Mouse (Mus musculus) CH12.LX (cell line): ENCODE results near the gene 4930562C15Rik. TPM values are rescaled to one million over a fixed set of nuclear protein-coding genes. Genes with fewer than 3 reads are reported as not detected.

Source experiments
- DNase-seq: peaks from one replicate; pipeline ENCODE4 v3.0.0-alpha.2; 2013; ENCODE audit errors: extremely low read depth
- H3K27ac ChIP-seq: 2 replicates; pipeline ENCODE4 v1.5.1; 2012; ENCODE audit warnings: low read depth, mild to moderate bottlenecking, control low read depth, moderate library complexity; ENCODE audit not compliant: insufficient read depth
- H3K27me3 ChIP-seq: replicated peaks from 2 replicates; pipeline ENCODE3; 2012; ENCODE audit warnings: inconsistent platforms
- H3K36me3 ChIP-seq, 2 experiments: replicated peaks in 1 of 2; 2 replicates each; pipeline versions ENCODE3 to v1.6.1; 2012; ENCODE audit warnings: inconsistent platforms in 1 of 2, low read length in 1 of 2, mild to moderate bottlenecking in 1 of 2, mixed read lengths in 1 of 2, moderate library complexity in 1 of 2; ENCODE audit not compliant: control insufficient read depth in 1 of 2, insufficient read depth in 1 of 2
- H3K4me1 ChIP-seq, 2 experiments: 2 replicates each; pipeline ENCODE4 v1.6.1; 2012; ENCODE audit warnings: inconsistent platforms in 1 of 2, moderate library complexity in 1 of 2; ENCODE audit not compliant: insufficient read depth in 2 of 2, control insufficient read depth in 1 of 2
- H3K4me2 ChIP-seq: 2 replicates; pipeline ENCODE4 v1.6.1; 2012; ENCODE audit warnings: low read depth, mild to moderate bottlenecking, control low read depth; ENCODE audit not compliant: poor library complexity, insufficient read depth, severe bottlenecking
- H3K4me3 ChIP-seq, 3 experiments: fragments of 150-350 bp in 1 of 3; sonication (generic) in 1 of 3; replicated peaks in 1 of 3; 2 replicates each; pipeline versions ENCODE3 to v1.5.1; 2011 to 2012; ENCODE audit warnings: low read depth in 2 of 3, low read length in 2 of 3, mild to moderate bottlenecking in 2 of 3, moderate library complexity in 2 of 3, control low read depth in 1 of 3, improper control_type of control experiment in 1 of 3, inconsistent platforms in 1 of 3, mixed read lengths in 1 of 3; ENCODE audit not compliant: poor library complexity in 1 of 3
- H3K79me2 ChIP-seq: replicated peaks from 2 replicates; pipeline ENCODE4 v1.6.1; 2012; ENCODE audit warnings: mild to moderate bottlenecking, moderate library complexity; ENCODE audit not compliant: control insufficient read depth, poor library complexity, insufficient read depth, severe bottlenecking; ENCODE audit errors: extremely low read depth
- H3K9ac ChIP-seq: 2 replicates; pipeline ENCODE4 v1.6.1; 2012; ENCODE audit warnings: low read depth, mild to moderate bottlenecking, control low read depth, moderate library complexity; ENCODE audit not compliant: insufficient read depth
- H3K9me3 ChIP-seq: replicated peaks from 2 replicates; pipeline ENCODE3; 2012; ENCODE audit warnings: low read length, inconsistent platforms, mixed read lengths
- BHLHE40 ChIP-seq: IDR thresholded peaks from 2 replicates; pipeline ENCODE4 v1.6.1; 2011; ENCODE audit warnings: mild to moderate bottlenecking, low read depth, low read length, improper control_type of control experiment
- CHD1 ChIP-seq: IDR thresholded peaks from 2 replicates; pipeline ENCODE4 v1.6.1; 2012; ENCODE audit warnings: low read depth, low read length, improper control_type of control experiment, inconsistent platforms
- CTCF ChIP-seq, 2 experiments: IDR thresholded peaks in 1 of 2; conservative IDR thresholded peaks in 1 of 2; 2 replicates each; pipeline ENCODE4 v1.5.1; 2011 to 2012; ENCODE audit warnings: low read depth in 2 of 2, low read length in 2 of 2, improper control_type of control experiment in 1 of 2, inconsistent platforms in 1 of 2, mild to moderate bottlenecking in 1 of 2, moderate library complexity in 1 of 2
- E2F4 ChIP-seq: IDR thresholded peaks from 2 replicates; pipeline ENCODE4 v1.6.1; 2011; ENCODE audit warnings: low read depth, low read length, improper control_type of control experiment; ENCODE audit not compliant: insufficient replicate concordance
- ELF1 ChIP-seq: IDR thresholded peaks from 2 replicates; pipeline ENCODE4 v1.6.1; 2014; ENCODE audit warnings: low read depth, mild to moderate bottlenecking, inconsistent platforms, low read length, improper control_type of control experiment
- EP300 ChIP-seq: IDR thresholded peaks from 2 replicates; pipeline ENCODE4 v1.6.1; 2011; ENCODE audit warnings: low read length, improper control_type of control experiment
- HCFC1 ChIP-seq: IDR thresholded peaks from 2 replicates; pipeline ENCODE4 v1.6.1; 2012; ENCODE audit warnings: low read depth, mild to moderate bottlenecking, inconsistent platforms, low read length, improper control_type of control experiment
- IRF4 ChIP-seq: IDR thresholded peaks from 2 replicates; pipeline ENCODE4 v1.6.1; 2014; ENCODE audit warnings: low read depth, mild to moderate bottlenecking, inconsistent platforms, low read length, improper control_type of control experiment
- KAT2A ChIP-seq: IDR thresholded peaks from 2 replicates; pipeline ENCODE4 v1.6.1; 2012; ENCODE audit warnings: low read length, improper control_type of control experiment, inconsistent platforms; ENCODE audit not compliant: insufficient replicate concordance
- MEF2A ChIP-seq: IDR thresholded peaks from 2 replicates; pipeline ENCODE4 v1.6.1; 2014; ENCODE audit warnings: low read depth, mild to moderate bottlenecking, inconsistent platforms, low read length, improper control_type of control experiment, borderline replicate concordance
- MXI1 ChIP-seq: IDR thresholded peaks from 2 replicates; pipeline ENCODE4 v1.6.1; 2011; ENCODE audit warnings: mild to moderate bottlenecking, low read depth, low read length, improper control_type of control experiment
- MYC ChIP-seq: IDR thresholded peaks from 2 replicates; pipeline ENCODE4 v1.6.1; 2011; ENCODE audit warnings: low read depth, mild to moderate bottlenecking, improper control_type of control experiment, low read length
- NRF1 ChIP-seq: IDR thresholded peaks from 2 replicates; pipeline ENCODE4 v1.6.1; 2014; ENCODE audit warnings: low read depth, mild to moderate bottlenecking, inconsistent platforms, low read length, improper control_type of control experiment, moderate library complexity
- PAX5 ChIP-seq: IDR thresholded peaks from 2 replicates; pipeline ENCODE4 v1.6.1; 2012; ENCODE audit warnings: low read length, inconsistent platforms, mixed read lengths
- POLR2A ChIP-seq: IDR thresholded peaks from 2 replicates; pipeline ENCODE4 v1.6.1; 2011; ENCODE audit warnings: low read depth, mild to moderate bottlenecking, improper control_type of control experiment, low read length
- POLR2AphosphoS2 ChIP-seq: IDR thresholded peaks from 2 replicates; pipeline ENCODE4 v1.6.1; 2011; ENCODE audit warnings: low read depth, low read length, improper control_type of control experiment
- RAD21 ChIP-seq: IDR thresholded peaks from 2 replicates; pipeline ENCODE4 v1.6.1; 2011; ENCODE audit warnings: low read depth, mild to moderate bottlenecking, low read length, improper control_type of control experiment, moderate library complexity
- RCOR1 ChIP-seq: conservative IDR thresholded peaks from 2 replicates; pipeline ENCODE4 v1.6.1; 2012; ENCODE audit warnings: low read depth, mild to moderate bottlenecking, inconsistent platforms, low read length, improper control_type of control experiment
- TBP ChIP-seq: conservative IDR thresholded peaks from 2 replicates; pipeline ENCODE4 v1.6.1; 2011; ENCODE audit warnings: low read depth, low read length, improper control_type of control experiment
- TCF12 ChIP-seq: IDR thresholded peaks from 2 replicates; pipeline ENCODE4 v1.6.1; 2014; ENCODE audit warnings: low read depth, mild to moderate bottlenecking, inconsistent platforms, low read length, improper control_type of control experiment
- USF2 ChIP-seq: conservative IDR thresholded peaks from 2 replicates; pipeline ENCODE4 v1.6.1; 2011; ENCODE audit warnings: low read depth, low read length, improper control_type of control experiment
- ZMIZ1 ChIP-seq: IDR thresholded peaks from 2 replicates; pipeline ENCODE4 v1.6.1; 2012; ENCODE audit warnings: low read depth, mild to moderate bottlenecking, inconsistent platforms, low read length, improper control_type of control experiment
- dilution Hi-C: fragments of 300-500 bp; cut with MboI; formaldehyde crosslinking; loops from 2 replicates; pipeline ENCODE4 v1.14.3; 2020; ENCODE audit warnings: low sequenced_read_pairs; ENCODE audit not compliant: extremely low pct_unique_long_range_greater_than_20kb, extremely low pct_ligation_motif_present
- in situ Hi-C: fragments of 300-500 bp; cut with MboI; formaldehyde crosslinking; loops from 3 replicates; pipeline ENCODE4 v1.14.3; 2019; ENCODE audit warnings: low sequenced_read_pairs, low pct_ligation_motif_present, low pct_unique_long_range_greater_than_20kb, mixed read lengths
- polyA plus RNA-seq: library from polyadenylated mRNA; unstranded; fragments of >175 nt; gene quantifications from 2 replicates; pipeline ENCODE4 v1.2.1, GENCODE M21; 2012; ENCODE audit warnings: low read depth; ENCODE audit not compliant: insufficient read length
- total RNA-seq, 2 experiments: library from RNA; depleted of rRNA; stranded (reverse); fragments of 300-350 nt in 1 of 2; fragments of >200 nt in 1 of 2; gene quantifications; 2 replicates each; pipeline ENCODE4 v1.2.3; 2012 to 2014

4930562C15Rik gene
- total and polyA plus RNA-seq, 3 experiments, result 0.13 to 0.80 (median 0.20) TPM

GRCm38 (mm10) chr16:4827639-4828038 lies 7.6 kb upstream of the 4930562C15Rik start:
- Histone ChIP-seq H3K4me2 (no peak overlapping the region), H3K27me3 (no peaks in the 10 kb centered on the region), H3K4me1 (no peaks in the 10 kb centered on the region), H3K79me2 (no peaks in the 10 kb centered on the region), H3K9ac (no peak overlapping the region), H3K9me3 (no peaks in the 10 kb centered on the region), H3K36me3 (no peaks in the 10 kb centered on the region), H3K27ac (no peak overlapping the region), H3K4me3 (no peak overlapping the region)
- TF ChIP-seq USF2, result no peak
- no peak for TF ChIP-seq HCFC1
- no peak for TF ChIP-seq MXI1
- no peak for TF ChIP-seq CHD1
- TF ChIP-seq BHLHE40, result no peak
- TF ChIP-seq ZMIZ1, result no peak
- no peak for TF ChIP-seq KAT2A
- TF ChIP-seq PAX5, result no peak
- TF ChIP-seq TBP, result no peak
- no peak for TF ChIP-seq RAD21
- no peak for TF ChIP-seq IRF4
- no peak for TF ChIP-seq RCOR1
- DNase-seq, result no peak
- in situ Hi-C loops, result no loop called here
- dilution Hi-C loops, result no loop called here

GRCm38 (mm10) chr16:4829271-4829900 lies 5.8 kb upstream of the 4930562C15Rik start:
- Histone ChIP-seq H3K9me3 (no peaks in the 10 kb centered on the region), H3K36me3 (no peaks in the 10 kb centered on the region), H3K4me1 (peaks cover 3 to 5% of the 10 kb centered on the region in 2 experiments; a peak in 2 of 4 replicates), H3K27me3 (no peaks in the 10 kb centered on the region), H3K79me2 (no peaks in the 10 kb centered on the region), H3K9ac (no peak overlapping the region), H3K4me2 (no peak overlapping the region), H3K27ac (no peak overlapping the region), H3K4me3 (no peak overlapping the region)
- no peak for DNase-seq
- no peak for TF ChIP-seq IRF4
- no peak for TF ChIP-seq EP300
- no peak for TF ChIP-seq HCFC1
- no peak for TF ChIP-seq E2F4
- no peak for TF ChIP-seq MYC
- TF ChIP-seq CHD1, result no peak
- TF ChIP-seq ELF1, result no peak
- no peak for TF ChIP-seq MXI1
- TF ChIP-seq POLR2AphosphoS2, result no peak
- no peak for TF ChIP-seq NRF1
- no peak for TF ChIP-seq POLR2A
- TF ChIP-seq RAD21, result no peak
- TF ChIP-seq MEF2A, result no peak
- TF ChIP-seq RCOR1, result no peak
- no peak for TF ChIP-seq CTCF (conservative IDR thresholded peaks at IDR 0.05 in 1 of 2, IDR thresholded peaks at IDR 0.05 in 1 of 2; ENCODE audit: low read depth in 2 of 2, low read length in 2 of 2)
- no peak for TF ChIP-seq TBP
- no peak for TF ChIP-seq TCF12
- no peak for TF ChIP-seq BHLHE40
- dilution Hi-C loops (no loop called here), in situ Hi-C loops (no loop called here)
